Mouse (Mus musculus) forebrain, embryonic 14.5 days (tissue): ENCODE data around the gene Tsc22d3. TPM values are rescaled to one million over a fixed set of nuclear protein-coding genes. Genes with fewer than 3 reads are reported as not detected.
"Not testable (repeated sequence)": the region's sequence is repeated elsewhere in the genome, so short reads cannot be mapped to it uniquely, and the experiment has no call there.

ENCODE experiments used
- ATAC-seq: fragments of 200-750 bp; cut with Nextera tagmentation; 2 replicates; pipeline ENCODE4 v1.8.0; 2017; ENCODE audit warnings: mild to moderate bottlenecking, moderate library complexity
- DNase-seq: peaks from one replicate; pipeline ENCODE4 v3.0.0-alpha.2; 2015; ENCODE audit warnings: low spot score
- H3K27ac ChIP-seq: fragments of 300-500 bp; sonication (generic); 2 replicates; pipeline ENCODE4 v1.5.1; 2014; ENCODE audit warnings: low read depth, mild to moderate bottlenecking, control low read depth, low read length, moderate library complexity
- H3K27me3 ChIP-seq: fragments of 300-500 bp; sonication (generic); replicated peaks from 2 replicates; pipeline ENCODE4 v1.6.1; 2014; ENCODE audit warnings: low read length, control low read depth, mixed read lengths; ENCODE audit not compliant: control insufficient read depth, insufficient read depth
- H3K36me3 ChIP-seq: fragments of 300-500 bp; sonication (generic); 2 replicates; pipeline ENCODE4 v1.6.1; 2014; ENCODE audit warnings: low read length, control low read depth; ENCODE audit not compliant: control insufficient read depth, insufficient read depth
- H3K4me1 ChIP-seq: fragments of 300-500 bp; sonication (generic); 2 replicates; pipeline ENCODE4 v1.6.1; 2014; ENCODE audit warnings: antibody characterized with exemption, low read length, control low read depth; ENCODE audit not compliant: control insufficient read depth, insufficient read depth
- H3K4me2 ChIP-seq: fragments of 300-500 bp; sonication (generic); 2 replicates; pipeline ENCODE4 v1.6.1; 2014; ENCODE audit warnings: mild to moderate bottlenecking, control low read depth, low read length
- H3K4me3 ChIP-seq: fragments of 300-500 bp; sonication (generic); 2 replicates; pipeline ENCODE4 v1.5.1; 2014; ENCODE audit warnings: low read depth, low read length, control low read depth
- H3K9ac ChIP-seq: fragments of 300-500 bp; sonication (generic); 2 replicates; pipeline ENCODE4 v1.6.1; 2014; ENCODE audit warnings: mild to moderate bottlenecking, low read length, control low read depth, moderate library complexity
- H3K9me3 ChIP-seq: fragments of 300-500 bp; sonication (generic); replicated peaks from 2 replicates; pipeline ENCODE4 v1.6.1; 2016; ENCODE audit warnings: low read length, control low read depth, mixed read lengths; ENCODE audit not compliant: control insufficient read depth
- WGBS: fragments of 180-500 bp; shearing (Covaris S2); extraction: QIAGEN DNeasy Blood & Tissue Kit; methylation state at CpG from one replicate; pipeline ENCODE4 v1.1.7; 2014; 5-methylcytosine and 5-hydroxymethylcytosine counted together
- polyA plus RNA-seq: library from polyadenylated mRNA; unstranded; fragments of >200 nt; fragmentation: Nextera tagmentation; extraction: Ambion mirVana; gene quantifications from 2 replicates; pipeline ENCODE4 v1.2.1, GENCODE M21; 2014

Gene Tsc22d3
- polyA plus RNA-seq, 1 experiment from 2014 or later = 103 TPM

- Histone ChIP-seq H3K4me1 (no peaks in the 10 kb centered on the region), H3K4me3 (no peak overlapping the region), H3K27me3 (no peaks in the 10 kb centered on the region), H3K9ac (no peak overlapping the region), H3K9me3 (no peaks in the 10 kb centered on the region), H3K36me3 (no peaks in the 10 kb centered on the region), H3K4me2 (no peak overlapping the region), H3K27ac (no peak overlapping the region)
- 84% methylated on average over 7 of the region's 7 CpGs for WGBS
- DNase-seq = no peak
- ATAC-seq = no peak
Observed at GRCm38 (mm10) chrX:140547660-140548419, 52.6 kb downstream of the Tsc22d3 start.

- peak; percentile 68 for DNase-seq
- H3K4me2 ChIP-seq = no peak overlapping the region
- H3K4me1 ChIP-seq = no peaks in the 10 kb centered on the region
- H3K9ac ChIP-seq = no peak overlapping the region
- H3K9me3 ChIP-seq = no peaks in the 10 kb centered on the region
- no peak overlapping the region for H3K27ac ChIP-seq
- ATAC-seq = no peak
- H3K27me3 ChIP-seq = no peaks in the 10 kb centered on the region
- H3K36me3 ChIP-seq = no peaks in the 10 kb centered on the region
- H3K4me3 ChIP-seq = no peak overlapping the region
- 47% methylated on average over 3 of the region's 3 CpGs for WGBS
Observed at GRCm38 (mm10) chrX:140544737-140545136, 55.7 kb downstream of the Tsc22d3 start.

DNA sequence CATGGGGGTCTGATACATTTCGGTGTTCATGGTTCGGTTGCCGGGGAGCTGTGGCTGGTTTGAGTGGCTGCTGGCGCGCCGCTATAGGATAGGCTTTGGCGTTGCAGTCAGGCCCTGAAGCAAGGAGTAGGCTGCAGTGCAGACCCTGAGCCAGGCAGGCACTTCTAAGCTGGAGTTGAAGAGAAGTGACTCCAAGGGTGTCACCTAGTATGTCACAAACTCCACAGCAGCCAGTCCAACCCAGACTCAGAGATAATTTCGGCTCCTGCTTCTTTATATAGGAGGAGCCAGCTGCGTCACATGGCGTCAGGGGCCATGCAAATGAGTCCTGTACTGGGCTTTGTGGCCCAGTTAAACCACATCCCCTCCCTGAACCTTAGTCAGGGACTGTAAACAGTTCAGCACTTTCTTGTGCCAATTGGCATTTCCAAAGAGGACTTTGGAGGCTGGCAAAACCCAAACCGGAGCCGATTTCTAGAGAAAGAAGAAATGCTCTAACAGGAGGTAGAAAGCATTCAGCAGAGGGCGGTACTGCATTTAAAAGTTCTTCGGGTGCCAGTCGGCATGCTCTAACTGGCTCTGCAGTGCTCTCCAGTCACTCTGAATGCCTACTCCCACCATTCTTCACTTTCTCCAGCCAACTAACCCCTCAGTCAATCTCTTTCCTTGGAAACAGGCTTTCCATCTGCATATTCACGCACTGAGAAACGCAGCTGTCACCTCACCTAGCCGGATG is 57.4 kb downstream of the Tsc22d3 start:
- Histone ChIP-seq H3K9ac (peak overlapping the region; percentile 70), H3K4me1 (no peaks in the 10 kb centered on the region), H3K36me3 (no peaks in the 10 kb centered on the region), H3K4me3 (peak overlapping the region; percentile 39), H3K4me2 (peak overlapping the region; percentile 59), H3K27ac (peak overlapping the region; percentile 65; the same call in 1 of the 2 replicates), H3K27me3 (no peaks in the 10 kb centered on the region), H3K9me3 (no peaks in the 10 kb centered on the region)
- ATAC-seq = peak; percentile 85
- WGBS = 41% methylated on average over 18 of the region's 18 CpGs
- peak; percentile 64 for DNase-seq

DNA sequence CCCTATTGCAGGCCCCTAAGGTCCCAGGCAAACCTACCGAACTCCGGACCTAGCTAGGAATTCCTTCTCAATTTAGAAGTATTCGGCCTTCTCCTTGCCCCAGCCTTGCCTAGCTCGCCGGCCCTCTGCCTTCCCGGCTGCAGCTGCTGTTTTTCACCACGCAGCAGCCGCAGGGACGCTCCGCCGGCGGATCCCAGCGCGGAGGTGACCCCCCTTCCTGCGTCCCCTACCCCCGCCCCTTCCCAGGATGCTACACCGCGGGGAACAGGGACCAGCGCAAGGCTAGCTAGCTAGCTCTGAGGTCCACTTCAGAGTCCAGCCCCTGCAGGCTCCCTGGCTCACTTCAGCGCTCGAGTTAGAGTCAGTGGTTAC is 58.0 kb downstream of the Tsc22d3 start:
- H3K4me1 ChIP-seq = no peaks in the 10 kb centered on the region
- H3K9me3 ChIP-seq = no peaks in the 10 kb centered on the region
- peak overlapping the region; percentile 70 for H3K9ac ChIP-seq
- 27% methylated on average over 21 of the region's 21 CpGs for WGBS
- peak overlapping the region; percentile 39 for H3K4me3 ChIP-seq
- ATAC-seq = peak; percentile 93
- H3K27ac ChIP-seq = peak overlapping the region; percentile 65; the same call in 1 of the 2 replicates
- peak overlapping the region; percentile 59 for H3K4me2 ChIP-seq
- DNase-seq = peak; percentile 56
- no peaks in the 10 kb centered on the region for H3K36me3 ChIP-seq
- no peaks in the 10 kb centered on the region for H3K27me3 ChIP-seq

- H3K9ac ChIP-seq = peak overlapping the region; percentile 70
- H3K4me1 ChIP-seq = no peaks in the 10 kb centered on the region
- peak overlapping the region; percentile 65; the same call in 1 of the 2 replicates for H3K27ac ChIP-seq
- ATAC-seq = peak; percentile 54
- no peaks in the 10 kb centered on the region for H3K27me3 ChIP-seq
- H3K4me3 ChIP-seq = peak overlapping the region; percentile 39
- H3K36me3 ChIP-seq = no peaks in the 10 kb centered on the region
- WGBS = 34% methylated on average over 10 of the region's 10 CpGs
- H3K4me2 ChIP-seq = peak overlapping the region; percentile 59
- H3K9me3 ChIP-seq = no peaks in the 10 kb centered on the region
- DNase-seq = peak; percentile 16
Observed at GRCm38 (mm10) chrX:140541711-140542473, 58.6 kb downstream of the Tsc22d3 start.

DNA sequence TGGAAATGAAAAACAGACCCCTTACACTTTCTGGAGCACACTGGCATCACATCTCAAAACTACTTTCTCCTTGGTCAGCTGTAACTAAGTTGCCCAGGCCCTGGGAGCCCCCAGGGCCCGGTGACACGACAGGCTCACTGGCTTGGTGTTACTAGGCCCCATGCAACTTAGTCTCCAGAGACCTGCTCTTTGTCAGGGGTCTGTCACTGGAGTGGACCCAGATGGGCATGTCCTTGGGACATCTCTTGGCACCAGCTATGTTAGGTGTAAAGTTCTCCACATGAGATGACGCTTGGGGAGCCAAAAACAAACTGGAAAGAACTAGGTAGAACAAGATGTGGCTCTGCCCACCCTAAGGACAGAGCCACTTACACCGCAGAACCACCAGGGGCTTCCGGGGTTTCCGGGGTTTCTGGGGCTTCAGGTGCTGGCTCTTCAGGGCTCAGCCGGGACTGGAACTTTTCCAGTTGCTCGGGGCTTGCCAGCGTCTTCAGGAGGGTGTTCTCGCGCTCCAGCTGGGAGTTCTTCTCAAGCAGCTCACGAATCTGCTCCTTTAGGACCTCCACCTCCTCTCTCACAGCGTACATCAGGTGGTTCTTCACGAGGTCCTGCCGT is 59.9 kb downstream of the Tsc22d3 start:
- Histone ChIP-seq H3K4me2 (no peak overlapping the region), H3K27me3 (no peaks in the 10 kb centered on the region), H3K27ac (no peak overlapping the region), H3K9me3 (no peaks in the 10 kb centered on the region), H3K9ac (no peak overlapping the region), H3K36me3 (no peaks in the 10 kb centered on the region), H3K4me3 (no peak overlapping the region), H3K4me1 (no peaks in the 10 kb centered on the region)
- DNase-seq (no peak), ATAC-seq (no peak)
- 84% methylated on average over 15 of the region's 15 CpGs for WGBS

DNA sequence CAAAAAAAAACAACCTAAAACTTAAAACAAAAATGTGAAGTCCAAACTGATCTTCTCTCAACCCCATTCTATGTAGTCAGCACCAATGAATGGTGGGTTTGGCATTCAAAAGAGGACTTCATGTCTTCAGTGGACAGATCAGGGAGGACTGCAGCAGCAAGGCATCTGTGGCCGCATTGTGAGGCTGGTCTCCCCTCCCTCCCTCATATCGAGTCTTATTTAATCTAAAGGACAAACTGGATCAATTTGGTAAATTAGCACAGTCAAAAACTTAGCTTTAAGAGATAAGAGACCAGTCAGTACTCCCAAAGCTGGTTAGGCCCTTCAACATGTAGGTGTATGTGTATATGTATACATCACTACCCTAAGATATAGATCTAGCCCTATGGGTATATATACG is 60.6 kb downstream of the Tsc22d3 start:
- not testable (repeated sequence) for H3K27ac ChIP-seq, H3K4me3 ChIP-seq, ATAC-seq, DNase-seq, H3K4me1 ChIP-seq, H3K27me3 ChIP-seq, H3K36me3 ChIP-seq, H3K9ac ChIP-seq, H3K9me3 ChIP-seq, H3K4me2 ChIP-seq
- 87% methylated on average over 3 of the region's 3 CpGs for WGBS

- no peak overlapping the region for H3K4me2 ChIP-seq
- H3K9me3 ChIP-seq = no peaks in the 10 kb centered on the region
- 93% methylated on average over 3 of the region's 3 CpGs for WGBS
- ATAC-seq (no peak), DNase-seq (no peak)
- H3K4me1 ChIP-seq = no peaks in the 10 kb centered on the region
- no peak overlapping the region for H3K27ac ChIP-seq
- no peak overlapping the region for H3K9ac ChIP-seq
- H3K27me3 ChIP-seq = no peaks in the 10 kb centered on the region
- no peaks in the 10 kb centered on the region for H3K36me3 ChIP-seq
- no peak overlapping the region for H3K4me3 ChIP-seq
Observed at GRCm38 (mm10) chrX:140539111-140539680, 61.3 kb downstream of the Tsc22d3 start.
